Mouse (Mus musculus) urinary bladder, postnatal 14 days (tissue): ENCODE data around the gene Prox1.

Experiments used
- DNase-seq: peaks from one replicate; pipeline ENCODE4 v3.0.0; 2021; ENCODE audit warnings: low spot score

Prox1 gene

GRCm38 (mm10) chr1:190143593-190143992 is 26.9 kb downstream of the Prox1 start:
- DNase-seq: no peak

GRCm38 (mm10) chr1:190142584-190142983 is 27.9 kb downstream of the Prox1 start:
- DNase-seq: no peak

- no peak for DNase-seq
Measured at GRCm38 (mm10) chr1:190140519-190140918, 30.0 kb downstream of the Prox1 start.

GRCm38 (mm10) chr1:190139711-190140405 is 30.7 kb downstream of the Prox1 start:
- no peak for DNase-seq

- no peak for DNase-seq
Measured at GRCm38 (mm10) chr1:190137943-190138342, 32.6 kb downstream of the Prox1 start.

GRCm38 (mm10) chr1:190132897-190133296 is 37.6 kb downstream of the Prox1 start:
- DNase-seq: no peak

GRCm38 (mm10) chr1:190130888-190131287 is 39.6 kb downstream of the Prox1 start:
- DNase-seq: no peak

- no peak for DNase-seq
Measured at GRCm38 (mm10) chr1:190129553-190129952, 41.0 kb downstream of the Prox1 start.

GRCm38 (mm10) chr1:190128674-190129322 is 41.7 kb downstream of the Prox1 start:
- DNase-seq: no peak

GRCm38 (mm10) chr1:190127878-190128277 is 42.6 kb downstream of the Prox1 start:
- DNase-seq: no peak

GRCm38 (mm10) chr1:190127163-190127795 is 43.2 kb downstream of the Prox1 start:
- DNase-seq: no peak

- no peak for DNase-seq
Measured at GRCm38 (mm10) chr1:190124961-190125739, 45.4 kb downstream of the Prox1 start.

- DNase-seq: no peak
Measured at GRCm38 (mm10) chr1:190123404-190123803, 47.1 kb downstream of the Prox1 start.

GRCm38 (mm10) chr1:190115985-190116384 is 54.5 kb downstream of the Prox1 start:
- no peak for DNase-seq

GRCm38 (mm10) chr1:190111741-190112140 is 58.8 kb downstream of the Prox1 start:
- DNase-seq: no peak

- no peak for DNase-seq
Measured at GRCm38 (mm10) chr1:190107587-190107986, 62.9 kb downstream of the Prox1 start.

GRCm38 (mm10) chr1:190106674-190107420 is 63.7 kb downstream of the Prox1 start:
- no peak for DNase-seq

GRCm38 (mm10) chr1:190106060-190106459 is 64.5 kb downstream of the Prox1 start:
- no peak for DNase-seq

GRCm38 (mm10) chr1:190093326-190093725 is 77.2 kb downstream of the Prox1 start:
- no peak for DNase-seq

- DNase-seq: no peak
Measured at GRCm38 (mm10) chr1:190092076-190092475, 78.4 kb downstream of the Prox1 start.

GRCm38 (mm10) chr1:190088929-190089328 is 81.6 kb downstream of the Prox1 start:
- DNase-seq: no peak

GRCm38 (mm10) chr1:190085703-190086102 is 84.8 kb downstream of the Prox1 start:
- DNase-seq: no peak
